Mouse (Mus musculus) lung, postnatal 10 days (tissue): ENCODE measurements around the gene Pelp1.
"Not testable (repeated sequence)": the region's sequence is repeated elsewhere in the genome, so short reads cannot be mapped to it uniquely, and the experiment has no call there.

Experiments used
- DNase-seq: peaks from one replicate; pipeline ENCODE4 v3.0.0; 2021

Gene Pelp1

GRCm38 (mm10) chr11:70419486-70419885, 9.7 kb upstream of the Pelp1 start:
- DNase-seq, result no peak

- no peak for DNase-seq
These were observed 8.4 kb upstream of the Pelp1 start for GRCm38 (mm10) chr11:70418199-70418598.

GRCm38 (mm10) chr11:70413961-70414360, 4.1 kb upstream of the Pelp1 start:
- DNase-seq, result peak; percentile 80

- DNase-seq, result no peak
These were observed 2.8 kb upstream of the Pelp1 start for GRCm38 (mm10) chr11:70412591-70412990.

GRCm38 (mm10) chr11:70410297-70410643, 439 bp upstream of the Pelp1 start:
- no peak for DNase-seq

GRCm38 (mm10) chr11:70403598-70403997, 6.2 kb downstream of the Pelp1 start:
- peak; percentile 69 for DNase-seq

GRCm38 (mm10) chr11:70389421-70389820, 20.4 kb downstream of the Pelp1 start:
- no peak for DNase-seq

- no peak for DNase-seq
These were observed 22.4 kb downstream of the Pelp1 start for GRCm38 (mm10) chr11:70387436-70387835.

- no peak for DNase-seq
These were observed 25.7 kb downstream of the Pelp1 start for GRCm38 (mm10) chr11:70384136-70384535.

- DNase-seq, result no peak
These were observed 28.5 kb downstream of the Pelp1 start for GRCm38 (mm10) chr11:70381330-70381729.

GRCm38 (mm10) chr11:70380478-70381005, 29.3 kb downstream of the Pelp1 start:
- DNase-seq, result no peak

GRCm38 (mm10) chr11:70376054-70376453, 33.8 kb downstream of the Pelp1 start:
- DNase-seq, result no peak

GRCm38 (mm10) chr11:70374302-70374701, 35.5 kb downstream of the Pelp1 start:
- no peak for DNase-seq

- no peak for DNase-seq
These were observed 36.8 kb downstream of the Pelp1 start for GRCm38 (mm10) chr11:70372849-70373557.

GRCm38 (mm10) chr11:70372396-70372795, 37.4 kb downstream of the Pelp1 start:
- no peak for DNase-seq

- not testable (repeated sequence) for DNase-seq
These were observed 41.2 kb downstream of the Pelp1 start for GRCm38 (mm10) chr11:70368626-70369025.

GRCm38 (mm10) chr11:70367701-70368100, 42.1 kb downstream of the Pelp1 start:
- not testable (repeated sequence) for DNase-seq

GRCm38 (mm10) chr11:70351868-70352267, 58.0 kb downstream of the Pelp1 start, which contains the start of gene Alox15:
Alox15 (minus strand) TSS chr11:70352031.
- peak; percentile 7 for DNase-seq

GRCm38 (mm10) chr11:70348630-70349029, 61.2 kb downstream of the Pelp1 start:
- DNase-seq, result no peak

- DNase-seq, result no peak
These were observed 62.0 kb downstream of the Pelp1 start for GRCm38 (mm10) chr11:70347861-70348260.

- no peak for DNase-seq
These were observed 64.3 kb downstream of the Pelp1 start for GRCm38 (mm10) chr11:70345546-70345945.

- no peak for DNase-seq
These were observed 64.8 kb downstream of the Pelp1 start for GRCm38 (mm10) chr11:70345061-70345460.
